Mouse (Mus musculus) embryonic facial prominence, embryonic 14.5 days (tissue): Measurements from ENCODE around the gene Wnt7a. TPM values are rescaled to one million over a fixed set of nuclear protein-coding genes. Genes with fewer than 3 reads are reported as not detected.

Experiments
- ATAC-seq: fragments of 200-750 bp; cut with Nextera tagmentation; 2 replicates; pipeline ENCODE4 v1.8.0; 2017; ENCODE audit warnings: low read depth, moderate number of reproducible peaks, moderate TSS enrichment
- DNase-seq: peaks from one replicate; pipeline ENCODE4 v3.0.0-alpha.2; 2015; ENCODE audit warnings: low spot score
- H3K27ac ChIP-seq: fragments of 300-500 bp; sonication (generic); replicated peaks from 2 replicates; pipeline ENCODE4 v1.5.1; 2014; ENCODE audit warnings: low read depth, mild to moderate bottlenecking, low read length, moderate library complexity
- H3K27me3 ChIP-seq: fragments of 300-500 bp; sonication (generic); replicated peaks from 2 replicates; pipeline ENCODE4 v1.6.1; 2014; ENCODE audit warnings: low read length; ENCODE audit not compliant: control insufficient read depth, insufficient read depth
- H3K36me3 ChIP-seq: fragments of 300-500 bp; sonication (generic); 2 replicates; pipeline ENCODE4 v1.6.1; 2014; ENCODE audit warnings: low read length, mixed read lengths; ENCODE audit not compliant: control insufficient read depth, insufficient read depth
- H3K4me1 ChIP-seq: fragments of 300-500 bp; sonication (generic); 2 replicates; pipeline ENCODE4 v1.6.1; 2014; ENCODE audit warnings: antibody characterized with exemption, low read length; ENCODE audit not compliant: control insufficient read depth, insufficient read depth
- H3K4me2 ChIP-seq: fragments of 300-500 bp; sonication (generic); 2 replicates; pipeline ENCODE4 v1.6.1; 2014; ENCODE audit warnings: low read depth, mild to moderate bottlenecking, low read length, moderate library complexity, mixed read lengths
- H3K4me3 ChIP-seq: fragments of 300-500 bp; sonication (generic); 2 replicates; pipeline ENCODE4 v1.5.1; 2014; ENCODE audit warnings: low read depth, mild to moderate bottlenecking, low read length
- H3K9ac ChIP-seq: fragments of 300-500 bp; sonication (generic); 2 replicates; pipeline ENCODE4 v1.6.1; 2014; ENCODE audit warnings: low read depth, mild to moderate bottlenecking, low read length, moderate library complexity, mixed read lengths
- H3K9me3 ChIP-seq: fragments of 300-500 bp; sonication (generic); 2 replicates; pipeline ENCODE4 v1.6.1; 2016; ENCODE audit warnings: low read length; ENCODE audit not compliant: control insufficient read depth
- WGBS: fragments of 180-500 bp; shearing (Covaris S2); extraction: QIAGEN DNeasy Blood & Tissue Kit; methylation state at CpG from one replicate; pipeline ENCODE4 v1.1.7; 2014; 5-methylcytosine and 5-hydroxymethylcytosine counted together
- polyA plus RNA-seq: library from polyadenylated mRNA; unstranded; fragments of >200 nt; fragmentation: Nextera tagmentation; extraction: Ambion mirVana; gene quantifications from 2 replicates; pipeline ENCODE4 v1.2.1, GENCODE M21; 2014

Wnt7a gene
- polyA plus RNA-seq, 1 experiment from 2014 or later: 0.54 TPM

DNA sequence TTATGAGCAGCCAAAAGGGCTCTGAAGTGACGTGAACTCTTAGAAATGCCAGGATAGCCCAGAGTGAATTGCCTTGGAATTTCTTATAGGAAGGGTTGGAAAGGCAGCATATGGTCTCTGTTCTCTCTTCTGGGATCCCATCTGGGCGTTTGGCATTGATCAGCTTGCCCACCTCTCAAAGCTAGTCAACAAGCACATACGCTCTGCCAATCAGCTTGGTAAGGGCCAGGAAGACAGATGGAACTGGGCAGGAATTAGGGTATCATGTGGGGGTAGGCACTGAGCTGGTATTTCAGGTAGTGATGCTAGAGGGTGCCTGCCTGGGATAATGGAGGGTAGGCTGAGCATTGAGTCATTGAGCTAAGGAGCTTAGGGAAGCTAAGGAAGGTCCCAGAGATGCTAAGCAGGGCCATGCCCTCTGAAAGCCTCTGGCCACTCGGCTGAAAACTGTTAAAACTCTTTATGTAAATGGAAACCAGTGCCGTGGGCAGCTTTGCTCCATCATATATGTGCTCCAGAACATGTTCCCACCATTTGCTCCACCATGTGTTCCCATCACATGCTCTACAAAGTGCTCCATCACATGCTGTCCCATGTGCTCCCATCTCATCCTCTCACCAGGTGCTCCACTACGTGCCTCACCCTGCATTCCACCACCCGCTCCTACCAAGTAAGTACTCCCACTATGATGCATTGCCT lies 51.3 kb downstream of the Wnt7a start:
- no peak overlapping the region for H3K4me2 ChIP-seq
- H3K9me3 ChIP-seq: no peaks in the 10 kb centered on the region
- H3K9ac ChIP-seq: no peak overlapping the region
- H3K4me3 ChIP-seq: no peak overlapping the region
- H3K27ac ChIP-seq: no peak overlapping the region
- DNase-seq (no peak), ATAC-seq (no peak)
- 81% methylated on average over 7 of the region's 7 CpGs for WGBS
- no peaks in the 10 kb centered on the region for H3K36me3 ChIP-seq
- no peaks in the 10 kb centered on the region for H3K4me1 ChIP-seq
- H3K27me3 ChIP-seq: no peaks in the 10 kb centered on the region

DNA sequence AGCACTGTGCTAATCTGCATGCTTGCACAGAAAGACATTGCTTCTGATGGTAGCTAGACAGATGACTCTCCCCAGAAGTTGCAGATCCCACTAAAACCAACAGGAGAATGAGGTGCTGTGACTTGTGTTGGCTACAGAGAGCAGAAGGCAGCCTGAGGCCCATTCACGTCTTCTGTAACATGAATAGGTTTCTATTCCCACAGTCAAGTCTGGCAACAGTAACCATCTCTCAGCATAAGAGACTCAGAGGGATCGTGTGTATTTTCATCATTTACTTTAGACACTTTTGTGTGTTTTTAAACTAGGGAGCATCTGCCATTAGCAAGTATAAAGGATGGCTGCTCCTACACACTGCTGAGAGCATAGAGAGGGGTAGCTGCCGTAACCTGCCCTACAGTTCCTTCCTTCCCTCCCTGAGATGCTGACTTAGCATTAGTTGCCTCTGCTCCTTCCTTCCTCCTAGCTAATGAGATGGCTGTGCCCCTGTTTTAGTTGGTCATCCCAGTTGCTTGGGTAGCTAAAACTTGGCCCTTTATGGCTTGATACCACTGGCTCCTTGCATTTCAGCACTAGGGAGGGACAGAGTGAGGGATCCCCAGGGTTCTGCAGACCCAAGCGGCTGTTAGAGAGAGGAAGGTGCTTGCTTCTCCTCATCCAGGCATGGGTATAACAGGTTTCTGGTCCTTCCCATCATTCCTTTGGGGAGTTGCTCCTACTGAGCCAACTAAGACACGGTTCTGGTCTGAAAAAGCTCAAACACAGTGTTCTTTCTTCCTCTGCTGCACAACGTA lies 52.1 kb downstream of the Wnt7a start:
- Histone ChIP-seq H3K4me1 (no peaks in the 10 kb centered on the region), H3K27ac (no peak overlapping the region), H3K27me3 (no peaks in the 10 kb centered on the region), H3K36me3 (no peaks in the 10 kb centered on the region), H3K9ac (no peak overlapping the region), H3K4me3 (no peak overlapping the region), H3K9me3 (no peaks in the 10 kb centered on the region), H3K4me2 (no peak overlapping the region)
- ATAC-seq (no peak), DNase-seq (no peak)
- WGBS: 73% methylated on average over 6 of the region's 6 CpGs

DNA sequence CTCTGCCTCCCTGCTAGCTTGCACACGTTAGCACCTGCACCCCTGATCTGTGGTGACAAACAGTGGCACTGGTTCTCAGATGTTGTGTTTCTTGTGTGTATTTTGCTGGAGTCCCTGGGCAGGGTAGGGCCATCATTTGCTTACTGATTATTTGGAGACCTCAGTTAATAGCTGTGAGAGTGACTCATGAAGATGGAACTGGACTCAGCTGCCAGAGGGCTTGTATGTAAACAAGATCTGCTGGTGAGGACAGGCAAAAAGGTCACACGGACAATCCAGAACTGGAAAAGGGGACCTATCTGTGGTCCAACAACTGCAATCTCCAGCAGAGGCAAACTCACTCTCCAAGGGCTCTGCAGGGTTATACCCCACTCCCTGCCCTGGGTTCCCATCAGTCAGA lies 52.8 kb downstream of the Wnt7a start:
- Histone ChIP-seq H3K9ac (no peak overlapping the region), H3K9me3 (no peaks in the 10 kb centered on the region), H3K27ac (no peak overlapping the region), H3K4me1 (no peaks in the 10 kb centered on the region), H3K36me3 (no peaks in the 10 kb centered on the region), H3K27me3 (no peaks in the 10 kb centered on the region), H3K4me3 (no peak overlapping the region), H3K4me2 (no peak overlapping the region)
- DNase-seq (no peak), ATAC-seq (no peak)
- 59% methylated on average over 2 of the region's 2 CpGs for WGBS

DNA sequence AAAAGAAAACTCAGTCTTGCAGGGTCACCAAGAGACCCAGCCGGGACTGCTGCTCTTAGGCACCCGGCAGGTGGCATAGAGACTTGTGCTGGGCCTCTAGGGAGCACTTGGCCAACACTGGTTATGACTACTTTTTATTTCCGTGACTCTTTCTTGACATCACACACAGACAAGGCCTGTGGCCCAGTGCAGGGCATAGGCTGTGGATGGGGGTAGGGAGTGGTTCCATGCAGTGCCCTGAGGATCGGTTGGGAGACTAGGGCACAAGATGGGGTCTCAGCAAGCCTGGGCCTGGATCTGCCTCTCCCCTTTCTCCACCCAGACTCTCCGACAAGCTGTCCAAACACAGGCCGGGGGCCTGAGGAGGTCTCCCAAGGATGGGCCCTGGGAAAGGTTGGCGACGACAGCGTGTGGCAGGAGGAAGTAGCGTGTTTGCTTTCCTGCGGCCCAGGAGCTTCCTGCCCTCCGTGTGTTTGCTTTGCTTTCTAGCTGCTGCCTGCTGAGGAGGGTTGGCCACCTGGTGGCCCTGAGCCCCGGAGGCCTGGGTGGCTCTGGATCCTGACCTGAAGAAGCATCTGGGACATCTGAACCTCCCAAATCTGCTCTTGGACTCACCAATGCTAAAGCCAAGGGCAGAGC lies 53.8 kb downstream of the Wnt7a start:
- H3K27ac ChIP-seq: no peak overlapping the region
- H3K9me3 ChIP-seq: no peaks in the 10 kb centered on the region
- no peak overlapping the region for H3K4me3 ChIP-seq
- DNase-seq (no peak), ATAC-seq (no peak)
- H3K4me2 ChIP-seq: no peak overlapping the region
- no peaks in the 10 kb centered on the region for H3K27me3 ChIP-seq
- WGBS: 57% methylated on average over 13 of the region's 13 CpGs
- no peaks in the 10 kb centered on the region for H3K4me1 ChIP-seq
- H3K9ac ChIP-seq: no peak overlapping the region
- H3K36me3 ChIP-seq: no peaks in the 10 kb centered on the region

DNA sequence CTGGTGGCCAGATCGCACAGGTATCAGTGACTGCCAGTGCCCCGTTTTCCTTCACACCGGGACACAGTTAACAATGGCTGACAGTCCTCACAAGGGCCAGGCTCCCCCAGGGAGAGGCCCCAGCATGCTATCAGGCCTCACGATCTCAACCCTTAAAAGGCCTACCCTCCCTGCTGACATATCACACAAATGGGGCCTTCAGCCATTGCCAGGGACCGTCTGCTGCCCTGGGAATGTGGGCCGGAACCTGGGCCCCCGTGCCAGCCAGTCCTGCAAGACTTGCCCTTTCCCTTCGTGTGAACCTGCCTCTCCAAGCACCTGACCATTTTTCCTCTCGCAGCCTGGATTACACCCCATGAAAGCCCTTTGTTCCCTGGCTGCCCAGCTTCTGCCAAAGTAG lies 61.5 kb downstream of the Wnt7a start:
- 46% methylated on average over 9 of the region's 9 CpGs for WGBS
- H3K4me3 ChIP-seq: no peak overlapping the region
- no peak overlapping the region for H3K4me2 ChIP-seq
- H3K4me1 ChIP-seq: 0 out of 2 replicates have a peak, but pooled peaks cover 2% of the 10 kb centered on the region
- DNase-seq (no peak), ATAC-seq (no peak)
- H3K9ac ChIP-seq: 0 out of 2 replicates have a peak overlapping the region, but pooled peaks have one; percentile 5
- no peaks in the 10 kb centered on the region for H3K9me3 ChIP-seq
- H3K36me3 ChIP-seq: no peaks in the 10 kb centered on the region
- H3K27ac ChIP-seq: no peak overlapping the region
- no peaks in the 10 kb centered on the region for H3K27me3 ChIP-seq

DNA sequence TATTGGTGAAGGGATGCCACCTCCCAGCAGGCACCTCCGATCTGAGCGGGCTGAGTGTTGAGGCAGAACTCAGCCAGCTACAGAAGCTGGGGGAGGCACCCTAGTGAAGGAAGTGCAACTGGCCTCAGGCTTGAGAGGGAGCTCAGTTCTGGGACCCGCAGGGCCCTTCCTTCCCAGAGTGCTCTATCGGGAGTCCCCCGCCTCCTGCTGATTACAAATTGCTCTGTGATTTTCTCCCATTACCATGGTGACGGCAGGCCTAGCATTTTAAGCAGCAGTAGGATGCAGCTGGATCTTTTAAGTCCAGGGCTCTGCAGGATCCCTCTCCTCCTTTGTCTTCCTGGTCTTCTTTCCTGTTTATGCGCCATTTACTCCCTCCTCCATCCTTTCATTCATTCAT lies 63.4 kb downstream of the Wnt7a start:
- no peak overlapping the region for H3K27ac ChIP-seq
- no peak for ATAC-seq
- no peak overlapping the region for H3K4me3 ChIP-seq
- H3K36me3 ChIP-seq: no peaks in the 10 kb centered on the region
- no peaks in the 10 kb centered on the region for H3K27me3 ChIP-seq
- 18% methylated on average over 5 of the region's 7 CpGs for WGBS
- H3K9me3 ChIP-seq: no peaks in the 10 kb centered on the region
- no peak overlapping the region for H3K9ac ChIP-seq
- DNase-seq: peak; percentile 48
- H3K4me2 ChIP-seq: no peak overlapping the region
- 0 out of 2 replicates have a peak, but pooled peaks cover 2% of the 10 kb centered on the region for H3K4me1 ChIP-seq

DNA sequence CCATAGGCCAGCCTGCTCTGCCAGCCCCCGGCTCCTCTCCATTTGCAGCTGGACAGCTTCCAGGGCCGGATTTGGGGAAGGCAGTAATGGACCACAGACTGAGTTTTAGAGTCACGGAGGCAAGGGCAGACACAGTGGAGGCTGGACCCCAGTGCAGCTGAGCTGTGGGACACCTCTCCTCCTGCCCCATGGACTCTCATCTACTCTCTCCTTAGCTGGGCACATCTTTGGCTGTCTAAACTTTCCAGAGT lies 64.3 kb downstream of the Wnt7a start:
- no peak overlapping the region for H3K27ac ChIP-seq

DNA sequence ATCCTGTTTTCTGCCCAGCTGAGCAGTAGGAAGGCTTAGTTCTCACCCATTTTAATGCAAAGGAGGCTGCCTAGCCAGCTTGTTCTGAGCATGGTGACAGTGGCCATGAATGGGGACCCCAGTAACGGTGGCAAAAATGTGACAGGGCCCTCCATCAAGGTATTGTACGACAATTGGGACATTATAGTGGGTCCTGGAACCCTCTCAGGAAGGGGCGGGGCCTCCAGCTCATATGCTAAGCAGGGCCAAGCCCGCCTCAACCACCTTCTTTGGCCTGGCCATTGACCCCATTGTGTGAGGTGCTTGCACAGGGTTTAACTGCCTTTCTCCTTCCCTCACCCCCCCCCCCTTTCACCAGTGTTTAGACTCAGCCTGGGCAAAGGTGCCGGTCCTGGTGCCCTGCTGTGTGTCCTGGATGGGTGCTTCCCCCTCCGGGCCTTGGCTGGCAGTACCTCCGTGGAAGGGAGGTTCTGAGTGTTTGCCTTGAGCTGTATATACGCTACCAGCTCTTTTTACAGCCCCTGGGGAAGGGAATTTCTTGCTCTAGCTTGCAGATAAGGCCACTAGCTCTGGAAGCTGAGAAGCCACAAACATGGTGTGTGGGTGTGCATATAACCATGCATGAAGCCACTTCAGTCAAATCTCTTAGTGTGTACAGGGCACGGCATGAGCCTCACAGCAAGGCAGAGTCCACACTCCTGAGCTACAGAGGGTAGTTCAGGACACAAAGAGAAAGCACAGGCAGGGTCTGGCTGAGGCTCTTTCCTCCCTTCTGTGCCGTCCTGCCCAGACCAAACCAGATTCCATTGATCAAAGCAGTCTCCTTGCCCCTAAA lies 64.9 kb downstream of the Wnt7a start:
- ATAC-seq: peak; percentile 18; the same call in 1 of the 2 replicates
- DNase-seq: peak; percentile 7
- WGBS: 36% methylated on average over 8 of the region's 10 CpGs

More for the DNA sequence above, 64.3 kb downstream of the Wnt7a start:
- WGBS: 36% methylated on average over 3 of the region's 3 CpGs
- Histone ChIP-seq H3K36me3 (no peaks in the 10 kb centered on the region), H3K9ac (no peak overlapping the region), H3K4me2 (no peak overlapping the region), H3K4me3 (no peak overlapping the region), H3K4me1 (0 out of 2 replicates have a peak, but pooled peaks cover 2% of the 10 kb centered on the region), H3K27me3 (no peaks in the 10 kb centered on the region), H3K9me3 (no peaks in the 10 kb centered on the region)
- DNase-seq (no peak), ATAC-seq (no peak)

More for the DNA sequence above, 64.9 kb downstream of the Wnt7a start:
- Histone ChIP-seq H3K36me3 (no peaks in the 10 kb centered on the region), H3K9ac (no peak overlapping the region), H3K4me3 (no peak overlapping the region), H3K9me3 (no peaks in the 10 kb centered on the region), H3K4me1 (0 out of 2 replicates have a peak, but pooled peaks cover 2% of the 10 kb centered on the region), H3K27me3 (no peaks in the 10 kb centered on the region), H3K4me2 (no peak overlapping the region), H3K27ac (no peak overlapping the region)
